Mouse (Mus musculus) G1E (cell line): ENCODE measurements around the gene Gm20517.

ENCODE experiments used
- CTCF ChIP-seq: IDR thresholded peaks from 2 replicates; pipeline ENCODE4 v1.5.1; 2012; ENCODE audit warnings: low read depth, low read length, inconsistent platforms, mixed read lengths
- GATA1 ChIP-seq: IDR thresholded peaks from 2 replicates; pipeline ENCODE4 v1.6.1; 2012; ENCODE audit warnings: borderline replicate concordance, low read length, inconsistent platforms, mixed read lengths
- TAL1 ChIP-seq: conservative IDR thresholded peaks from 2 replicates; pipeline ENCODE4 v1.6.1; 2012; ENCODE audit warnings: low read depth, low read length, inconsistent platforms, mixed read lengths

DNA sequence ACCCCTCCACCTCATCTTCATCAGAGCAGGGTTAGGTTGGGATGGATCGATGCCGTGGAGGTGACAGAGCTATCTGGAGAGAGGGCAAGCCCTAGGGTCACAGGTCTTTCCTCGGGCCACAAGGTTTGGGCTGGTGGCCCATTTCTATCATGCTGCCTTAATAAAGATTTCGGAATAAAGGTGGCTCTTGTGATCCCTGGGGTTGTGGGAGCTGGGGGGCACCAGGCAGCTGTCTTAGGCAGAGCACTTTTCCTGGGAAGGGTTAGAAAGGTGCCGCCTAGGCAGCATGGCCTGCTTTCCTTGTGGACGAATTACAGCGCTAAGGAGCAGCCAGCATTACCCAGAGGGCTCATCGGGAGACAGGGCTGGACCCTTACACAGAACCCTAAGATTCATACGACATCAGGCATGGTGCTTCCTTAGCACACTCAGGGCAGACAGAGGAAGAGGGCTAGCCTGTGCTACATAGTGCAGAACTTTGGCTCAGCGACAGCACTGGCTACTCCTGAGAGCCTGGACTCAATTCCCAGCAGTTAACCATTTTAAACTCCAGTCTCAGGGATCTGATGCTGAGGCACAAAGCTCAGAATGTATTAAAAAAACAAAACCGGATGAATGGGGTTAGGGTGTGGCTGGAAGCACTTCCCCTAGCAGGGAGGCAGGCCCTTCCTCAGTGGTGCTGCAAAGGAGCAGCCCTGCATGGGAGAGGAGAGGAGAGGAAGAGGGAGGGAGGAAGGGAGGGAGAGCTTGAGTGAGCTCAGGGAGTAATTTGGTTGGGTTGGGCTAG, 11.7 kb upstream of the Gm20517 start:
- TF ChIP-seq CTCF, result no peak
- TF ChIP-seq GATA1, result no peak
- no peak for TF ChIP-seq TAL1
